Mouse (Mus musculus): ENCODE results near the gene Slc3a1.

Gene Slc3a1

GRCm38 (mm10) chr17:85028093-85028739, at the start of gene Slc3a1:
Slc3a1 (plus strand) TSS chr17:85028376.
- no peak for DNase-seq (ENCODE audit: low spot score)

- DNase-seq (ENCODE audit: low spot score), result no peak
Observed at GRCm38 (mm10) chr17:84981721-84982120, 46.5 kb upstream of the Slc3a1 start.

GRCm38 (mm10) chr17:84982735-84983134, 45.4 kb upstream of the Slc3a1 start:
- DNase-seq (ENCODE audit: low spot score), result no peak

GRCm38 (mm10) chr17:84986368-84986767, 41.8 kb upstream of the Slc3a1 start:
- DNase-seq (ENCODE audit: low spot score), result no peak

GRCm38 (mm10) chr17:84987834-84988410, 40.3 kb upstream of the Slc3a1 start:
- no peak for DNase-seq (ENCODE audit: low spot score)

GRCm38 (mm10) chr17:84988514-84988913, 39.7 kb upstream of the Slc3a1 start:
- no peak for DNase-seq (ENCODE audit: low spot score)

- DNase-seq (ENCODE audit: low spot score), result no peak
Observed at GRCm38 (mm10) chr17:84995844-84996243, 32.3 kb upstream of the Slc3a1 start.

GRCm38 (mm10) chr17:84997639-84998038, 30.5 kb upstream of the Slc3a1 start:
- no peak for DNase-seq (ENCODE audit: low spot score)

GRCm38 (mm10) chr17:84999636-85000035, 28.5 kb upstream of the Slc3a1 start:
- DNase-seq (ENCODE audit: low spot score), result no peak

- DNase-seq (ENCODE audit: low spot score), result no peak
Observed at GRCm38 (mm10) chr17:85013485-85013884, 14.7 kb upstream of the Slc3a1 start.

GRCm38 (mm10) chr17:85014632-85015031, 13.5 kb upstream of the Slc3a1 start:
- DNase-seq (ENCODE audit: low spot score), result no peak

- DNase-seq (ENCODE audit: low spot score), result no peak
Observed at GRCm38 (mm10) chr17:85018344-85018743, 9.8 kb upstream of the Slc3a1 start.

GRCm38 (mm10) chr17:85018794-85019193, 9.4 kb upstream of the Slc3a1 start:
- DNase-seq (ENCODE audit: low spot score), result no peak

- DNase-seq (ENCODE audit: low spot score), result no peak
Observed at GRCm38 (mm10) chr17:85020343-85020742, 7.8 kb upstream of the Slc3a1 start.

GRCm38 (mm10) chr17:85023247-85024167, 4.7 kb upstream of the Slc3a1 start:
- DNase-seq (ENCODE audit: low spot score), result peak; percentile 39

- DNase-seq (ENCODE audit: low spot score), result no peak
Observed at GRCm38 (mm10) chr17:85024237-85024636, 3.9 kb upstream of the Slc3a1 start.

- no peak for DNase-seq (ENCODE audit: low spot score)
Observed at GRCm38 (mm10) chr17:85025151-85025550, 3.0 kb upstream of the Slc3a1 start.

GRCm38 (mm10) chr17:85026436-85026835, 1.7 kb upstream of the Slc3a1 start:
- no peak for DNase-seq (ENCODE audit: low spot score)

- DNase-seq (ENCODE audit: low spot score), result no peak
Observed at GRCm38 (mm10) chr17:85027247-85027646, 929 bp upstream of the Slc3a1 start.

- DNase-seq (ENCODE audit: low spot score), result no peak
Observed at GRCm38 (mm10) chr17:85028797-85029196, 621 bp downstream of the Slc3a1 start.

GRCm38 (mm10) chr17:85030651-85031050, 2.5 kb downstream of the Slc3a1 start:
- no peak for DNase-seq (ENCODE audit: low spot score)

GRCm38 (mm10) chr17:85033087-85033486, 4.9 kb downstream of the Slc3a1 start:
- no peak for DNase-seq (ENCODE audit: low spot score)

- no peak for DNase-seq (ENCODE audit: low spot score)
Observed at GRCm38 (mm10) chr17:85034068-85034467, 5.9 kb downstream of the Slc3a1 start.

Measured in urinary bladder, postnatal 25 days (tissue).